Mouse (Mus musculus): ENCODE measurements around the gene Lipo3. TPM values are rescaled to one million over a fixed set of nuclear protein-coding genes. Genes with fewer than 3 reads are reported as not detected.
"Not testable (repeated sequence)": the region's sequence is repeated elsewhere in the genome, so short reads cannot be mapped to it uniquely, and the experiment has no call there.

The Lipo3 gene
- 18.0 and 18.7 TPM in 2 replicates for polyA plus RNA-seq (2014; fragmentation: Nextera tagmentation; extraction: Ambion mirVana)

GRCm38 (mm10) chr19:33761287-33762086 is at the start of gene Lipo3:
Lipo3 (minus strand) TSS chr19:33761951.
- 31% methylated on average over 12 of the region's 41 CpGs for WGBS
- H3K27ac ChIP-seq (ENCODE audit: low read depth); H3K4me3 ChIP-seq (ENCODE audit: low read depth, low read length); H3K36me3 ChIP-seq (ENCODE audit: insufficient read depth); H3K4me1 ChIP-seq (ENCODE audit: insufficient read depth); H3K9ac ChIP-seq; H3K27me3 ChIP-seq (ENCODE audit: insufficient read depth, low read length); H3K9me3 ChIP-seq (ENCODE audit: low read depth, low read length); DNase-seq: not testable (repeated sequence)
- ATAC-seq (ENCODE audit: insufficient read depth): peak; percentile 88; the same call in 1 of the 2 replicates
- H3K4me2 ChIP-seq: peak within 1 kb of the TSS; percentile 39; the same call in 1 of the 2 replicates

- not testable (repeated sequence) for H3K4me3 ChIP-seq (ENCODE audit: low read depth, low read length); H3K9me3 ChIP-seq (ENCODE audit: low read depth, low read length); H3K4me2 ChIP-seq; H3K36me3 ChIP-seq (ENCODE audit: insufficient read depth); H3K9ac ChIP-seq; DNase-seq; H3K27me3 ChIP-seq (ENCODE audit: insufficient read depth, low read length); H3K4me1 ChIP-seq (ENCODE audit: insufficient read depth); ATAC-seq (ENCODE audit: insufficient read depth); H3K27ac ChIP-seq (ENCODE audit: low read depth)
Measured at GRCm38 (mm10) chr19:33787359-33787758, 25.6 kb upstream of the Lipo3 start, which contains the start of gene Lipo1. Lipo1 (minus strand) TSS chr19:33787459.

GRCm38 (mm10) chr19:33786576-33787277 is 25.0 kb upstream of the Lipo3 start:
- ATAC-seq (ENCODE audit: insufficient read depth): no peak

GRCm38 (mm10) chr19:33751259-33751658 is 10.5 kb downstream of the Lipo3 start, which contains the start of gene Lipo2:
Lipo2 (minus strand) TSS chr19:33751359.
- H3K36me3 ChIP-seq (ENCODE audit: insufficient read depth); ATAC-seq (ENCODE audit: insufficient read depth); H3K9me3 ChIP-seq (ENCODE audit: low read depth, low read length); H3K27me3 ChIP-seq (ENCODE audit: insufficient read depth, low read length); H3K4me1 ChIP-seq (ENCODE audit: insufficient read depth); H3K4me2 ChIP-seq; H3K9ac ChIP-seq; DNase-seq; H3K4me3 ChIP-seq (ENCODE audit: low read depth, low read length); H3K27ac ChIP-seq (ENCODE audit: low read depth): not testable (repeated sequence)
- WGBS: 89% methylated on average over 1 of the region's 1 CpGs

More at GRCm38 (mm10) chr19:33786576-33787277, 25.0 kb upstream of the Lipo3 start:
- Histone ChIP-seq H3K27ac (ENCODE audit: low read depth) (no peak overlapping the region), H3K9me3 (ENCODE audit: low read depth, low read length) (no peaks in the 10 kb centered on the region), H3K4me2 (no peak overlapping the region), H3K27me3 (ENCODE audit: insufficient read depth, low read length) (no peaks in the 10 kb centered on the region), H3K4me3 (ENCODE audit: low read depth, low read length) (no peak overlapping the region), H3K4me1 (ENCODE audit: insufficient read depth) (no peaks in the 10 kb centered on the region), H3K9ac (no peak overlapping the region), H3K36me3 (ENCODE audit: insufficient read depth) (no peaks in the 10 kb centered on the region)
- DNase-seq: no peak
- no peak for TF ChIP-seq CTCF (IDR thresholded peaks at IDR 0.05; ENCODE audit: low read depth)
- WGBS: 86% methylated on average over 12 of the region's 12 CpGs

GRCm38 (mm10) chr19:33625152-33625551 is 136.6 kb downstream of the Lipo3 start, which contains the start of gene Gm8978:
Gm8978 (minus strand) TSS chr19:33625252.
- ATAC-seq (ENCODE audit: insufficient read depth); DNase-seq; H3K27ac ChIP-seq (ENCODE audit: low read depth); H3K4me2 ChIP-seq; H3K36me3 ChIP-seq (ENCODE audit: insufficient read depth); H3K9me3 ChIP-seq (ENCODE audit: low read depth, low read length); H3K9ac ChIP-seq; H3K4me3 ChIP-seq (ENCODE audit: low read depth, low read length); H3K27me3 ChIP-seq (ENCODE audit: insufficient read depth, low read length); H3K4me1 ChIP-seq (ENCODE audit: insufficient read depth): not testable (repeated sequence)

GRCm38 (mm10) chr19:33589626-33590302 is 172.0 kb downstream of the Lipo3 start:
- H3K4me3 ChIP-seq (ENCODE audit: low read depth, low read length): peak overlapping the region; percentile 29
- not testable (repeated sequence) for H3K9me3 ChIP-seq (ENCODE audit: low read depth, low read length); H3K4me1 ChIP-seq (ENCODE audit: insufficient read depth); H3K36me3 ChIP-seq (ENCODE audit: insufficient read depth); H3K27ac ChIP-seq (ENCODE audit: low read depth); H3K27me3 ChIP-seq (ENCODE audit: insufficient read depth, low read length)
- peak; percentile 77 for DNase-seq
- peak overlapping the region; percentile 32; the same call in 1 of the 2 replicates for H3K9ac ChIP-seq
- H3K4me2 ChIP-seq: peak overlapping the region; percentile 59
- 6% methylated on average over 10 of the region's 38 CpGs for WGBS
- ATAC-seq (ENCODE audit: insufficient read depth): peak; percentile 99

GRCm38 (mm10) chr19:33568551-33568950 is 193.2 kb downstream of the Lipo3 start:
- 70% methylated on average over 5 of the region's 5 CpGs for WGBS
- not testable (repeated sequence) for H3K27ac ChIP-seq (ENCODE audit: low read depth); ATAC-seq (ENCODE audit: insufficient read depth); H3K4me2 ChIP-seq; H3K9me3 ChIP-seq (ENCODE audit: low read depth, low read length); H3K4me3 ChIP-seq (ENCODE audit: low read depth, low read length); H3K9ac ChIP-seq; H3K4me1 ChIP-seq (ENCODE audit: insufficient read depth); H3K36me3 ChIP-seq (ENCODE audit: insufficient read depth); DNase-seq; H3K27me3 ChIP-seq (ENCODE audit: insufficient read depth, low read length)

Measured in lung, embryonic 14.5 days (tissue).